Mouse (Mus musculus) testis, postnatal 14 days (tissue): ENCODE data around the gene Bicc1.

ENCODE experiments used
- DNase-seq: peaks from one replicate; pipeline ENCODE4 v3.0.0; 2021; ENCODE audit warnings: low spot score

Gene Bicc1

DNA sequence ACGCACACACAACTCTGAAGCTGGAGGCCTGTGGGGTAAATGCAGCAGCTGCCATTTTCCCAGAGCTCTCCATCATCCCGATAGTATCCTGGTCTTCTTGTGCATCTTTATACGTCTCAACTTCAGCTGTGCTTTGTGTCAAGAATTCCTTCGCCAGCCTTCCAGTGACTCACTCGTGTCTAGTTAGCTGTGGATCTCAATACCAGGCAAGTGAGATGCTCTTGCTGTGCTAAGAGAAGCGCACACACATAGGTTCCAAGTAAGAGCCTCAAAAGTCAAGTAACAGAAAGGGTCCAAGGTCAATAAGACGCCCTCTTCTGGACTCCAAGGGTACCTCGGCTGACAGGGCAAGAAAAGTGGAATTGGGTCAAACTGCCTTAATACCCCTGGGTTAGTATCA is 37.0 kb downstream of the Bicc1 start:
- DNase-seq, result no peak

DNA sequence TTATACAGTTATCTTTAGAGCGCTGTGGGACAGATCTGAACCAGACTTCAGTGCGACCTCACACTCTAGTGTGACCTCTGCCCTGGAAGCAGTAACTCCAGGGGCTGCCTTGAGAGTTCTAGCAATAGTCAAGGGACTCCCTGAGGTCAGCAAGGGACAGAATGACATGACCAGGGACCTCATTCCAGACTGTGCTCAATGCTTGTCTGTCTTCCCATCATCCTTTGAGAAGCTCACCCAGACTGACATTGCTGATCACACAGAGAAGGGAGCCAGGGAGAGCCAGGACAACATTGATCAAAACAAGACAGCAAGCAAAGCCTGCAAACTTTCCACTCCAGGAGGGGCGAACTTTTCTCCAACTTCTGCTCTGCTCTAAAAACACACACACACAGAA is 38.7 kb downstream of the Bicc1 start:
- no peak for DNase-seq

DNA sequence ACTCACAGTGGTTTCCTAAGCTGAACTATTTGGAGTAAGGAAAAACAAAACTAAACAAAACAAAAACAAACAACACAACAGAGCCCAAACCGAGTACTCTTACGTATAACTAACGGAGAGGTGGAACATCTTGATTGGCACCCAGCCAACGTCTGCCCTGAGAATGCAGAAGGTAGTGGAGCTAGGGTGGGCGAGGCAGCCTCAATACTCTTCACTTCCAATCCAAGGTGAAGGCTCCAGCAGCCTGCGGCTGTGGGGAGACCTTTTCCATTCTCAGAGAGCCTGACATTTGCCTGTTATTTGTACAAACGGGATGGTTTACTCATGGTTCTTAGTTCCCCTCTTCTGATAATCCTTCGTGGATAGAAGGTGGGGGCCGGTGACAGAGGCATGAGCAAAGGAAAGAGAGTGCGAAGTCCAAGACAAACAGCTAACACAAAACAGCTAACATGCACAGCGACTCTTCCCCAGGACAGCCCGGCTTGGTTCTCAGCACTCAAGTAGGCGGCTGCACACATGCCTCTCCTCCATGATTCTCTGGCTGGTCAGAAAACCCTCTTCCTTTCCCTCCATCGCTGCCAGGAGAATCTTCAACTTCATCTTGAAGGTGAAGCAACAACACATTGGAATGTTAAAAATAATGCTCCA is 39.3 kb downstream of the Bicc1 start:
- no peak for DNase-seq

DNA sequence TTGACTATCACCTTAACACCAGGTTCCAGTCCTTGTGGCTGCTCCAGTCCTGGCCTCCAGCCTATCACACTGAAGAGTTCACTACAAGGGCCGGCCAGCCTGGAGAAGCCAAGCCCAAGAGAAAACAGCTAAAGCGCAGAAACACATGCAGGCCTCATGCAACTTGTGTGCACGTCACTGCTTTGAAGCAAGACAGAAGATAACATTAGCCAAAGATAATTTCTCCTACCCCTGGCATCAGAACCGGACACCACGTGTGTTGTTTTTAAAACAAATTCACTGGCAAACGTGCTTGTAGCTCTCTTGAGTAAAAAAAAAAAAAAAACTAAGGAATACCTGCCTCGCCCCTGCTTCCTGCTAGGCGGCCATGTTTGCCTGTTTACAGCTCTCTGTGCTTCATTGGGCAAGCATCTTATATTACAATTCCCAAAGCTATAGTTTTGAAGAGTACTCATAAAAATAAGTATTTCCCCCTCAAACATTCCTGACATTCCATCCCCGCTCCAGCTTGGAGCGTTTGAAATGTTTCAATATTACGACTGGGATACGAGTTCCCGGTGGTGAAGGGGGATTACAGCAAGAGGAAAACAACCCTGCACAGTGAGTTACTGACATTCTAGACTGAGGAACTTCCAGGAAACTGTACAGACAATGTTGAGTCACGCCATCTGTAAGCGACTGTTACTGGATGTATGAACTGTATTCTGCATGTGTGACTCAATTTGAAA is 40.2 kb downstream of the Bicc1 start:
- DNase-seq, result no peak

DNA sequence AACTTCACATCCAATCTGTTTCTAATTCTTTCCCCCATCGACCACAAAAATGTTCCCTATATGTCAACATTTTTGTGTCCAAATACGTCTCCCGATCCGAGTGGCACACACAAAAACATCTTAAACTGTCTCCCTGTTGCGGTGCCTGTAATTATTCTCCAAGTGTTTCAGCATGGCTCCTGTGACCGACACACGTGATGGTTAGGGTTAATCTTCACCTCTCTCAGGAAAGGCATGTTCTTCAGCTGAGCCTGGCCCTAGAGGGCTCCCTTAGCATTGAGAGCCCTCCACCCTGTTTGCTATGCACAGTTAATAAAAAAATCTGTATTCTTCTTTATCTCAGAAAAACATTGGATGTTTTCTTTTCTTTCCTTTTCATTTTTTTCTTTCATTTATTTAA is 41.7 kb downstream of the Bicc1 start:
- DNase-seq, result no peak

DNA sequence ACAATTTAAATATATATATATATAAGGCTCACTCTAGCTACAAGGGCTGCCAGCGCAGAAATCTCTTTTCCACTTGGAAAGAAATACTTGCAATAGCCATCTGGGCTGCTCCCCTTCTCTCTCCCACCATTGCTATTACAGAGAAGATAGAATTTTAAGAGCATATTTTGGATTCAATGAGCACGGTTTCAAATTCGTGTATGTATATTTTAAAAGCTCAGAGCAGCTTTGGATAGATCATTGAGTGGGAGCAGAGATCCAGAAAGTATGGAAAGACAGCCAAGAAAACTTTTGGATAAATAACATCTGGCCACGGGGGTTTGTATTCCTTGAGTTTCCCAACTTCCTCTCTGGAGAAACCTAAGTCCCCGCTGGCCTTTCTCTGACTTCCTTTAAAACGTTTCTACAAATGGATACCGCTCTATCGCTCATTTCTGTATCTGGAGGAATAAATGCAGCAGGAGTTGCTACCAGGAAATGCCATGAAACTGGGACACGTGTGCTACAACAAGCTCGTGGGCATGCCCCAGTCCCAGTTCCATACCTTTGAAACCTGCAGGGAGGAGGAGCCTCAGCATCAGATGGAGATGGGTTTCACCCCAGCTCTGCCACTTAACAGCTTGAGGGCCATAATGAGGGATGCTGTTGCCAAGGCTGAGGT is 45.1 kb downstream of the Bicc1 start:
- no peak for DNase-seq

DNA sequence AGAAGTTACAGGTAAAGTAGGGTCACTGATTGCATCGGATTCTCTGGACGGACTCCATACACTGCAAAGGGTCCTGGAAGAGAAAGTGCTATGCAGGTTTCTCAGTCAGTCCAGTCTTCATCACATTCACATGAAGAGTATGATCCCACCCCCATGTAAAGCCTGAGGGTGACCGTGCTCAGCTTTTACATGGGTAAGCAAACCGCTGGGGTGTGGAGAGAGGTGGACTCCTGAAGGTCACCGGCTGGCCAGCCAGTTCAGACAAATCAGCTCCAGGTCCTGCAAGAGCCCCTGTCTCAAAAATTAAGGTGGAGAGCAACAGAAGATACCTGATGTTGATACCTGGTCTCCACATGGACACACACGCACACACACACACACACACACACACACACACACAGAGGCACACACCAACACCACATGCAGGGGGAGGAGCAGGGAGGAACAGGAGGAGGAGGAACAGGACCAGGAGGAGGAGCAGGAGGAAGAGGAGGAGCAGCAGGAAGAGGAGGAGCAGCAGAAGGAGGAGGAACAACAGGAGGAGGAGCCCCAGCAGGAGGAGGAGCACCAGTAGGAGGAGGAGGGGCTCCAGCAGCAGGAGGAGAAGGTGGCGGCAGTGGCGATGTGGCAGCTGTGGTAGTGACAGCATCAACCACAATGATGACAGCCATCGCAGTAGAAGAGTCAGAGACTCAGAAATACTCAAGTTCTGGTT is 52.9 kb downstream of the Bicc1 start:
- DNase-seq, result no peak

DNA sequence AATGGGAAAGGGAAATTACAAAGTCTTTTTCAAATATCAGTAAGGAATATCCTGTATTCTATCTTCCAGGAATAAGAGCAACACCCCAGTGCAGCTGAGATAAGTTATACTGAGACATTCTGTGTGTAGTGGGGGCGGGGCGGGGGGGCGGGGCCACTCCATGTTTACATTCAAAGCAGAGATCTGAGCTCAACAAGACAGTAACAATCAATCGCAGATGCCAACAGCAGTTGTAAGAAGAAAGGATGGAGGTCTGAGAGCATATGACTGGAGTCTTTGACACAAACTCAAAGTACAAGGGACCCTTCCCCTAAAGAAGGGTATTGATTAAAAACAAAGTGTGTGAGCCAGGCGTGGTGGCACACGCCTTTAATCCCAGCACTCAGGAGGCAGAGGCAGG is 54.7 kb downstream of the Bicc1 start:
- no peak for DNase-seq

DNA sequence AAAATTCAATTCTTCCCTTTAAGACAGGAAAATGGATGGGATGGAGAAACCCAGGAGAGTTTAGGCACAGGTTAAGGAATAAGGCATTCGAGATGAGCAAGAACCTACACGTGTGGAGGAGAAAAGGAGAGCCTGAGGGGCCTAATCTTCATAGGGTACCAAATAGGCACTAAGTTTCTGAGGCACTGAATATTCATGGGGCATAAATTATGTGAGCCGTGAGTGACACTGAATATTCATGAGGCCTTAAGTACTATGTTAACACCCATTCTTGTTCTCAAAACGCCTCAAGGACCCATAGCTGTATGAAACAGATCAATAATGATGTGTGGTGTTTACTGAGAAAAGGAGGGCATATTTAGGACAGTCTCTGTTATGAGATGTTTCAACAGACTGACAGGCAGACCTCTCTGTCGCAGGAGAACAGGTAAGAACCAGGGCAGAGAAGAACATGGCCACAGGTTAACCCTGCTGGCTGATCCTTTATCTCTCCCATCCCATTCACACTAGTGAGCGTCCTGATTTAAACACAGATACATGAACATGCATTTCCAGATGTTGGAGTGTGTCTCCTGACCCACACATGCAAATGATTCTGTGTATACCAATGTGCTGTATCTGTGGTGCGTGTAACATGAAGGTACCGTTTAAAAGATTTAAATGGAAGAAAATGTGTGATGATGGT is 58.5 kb downstream of the Bicc1 start:
- no peak for DNase-seq

DNA sequence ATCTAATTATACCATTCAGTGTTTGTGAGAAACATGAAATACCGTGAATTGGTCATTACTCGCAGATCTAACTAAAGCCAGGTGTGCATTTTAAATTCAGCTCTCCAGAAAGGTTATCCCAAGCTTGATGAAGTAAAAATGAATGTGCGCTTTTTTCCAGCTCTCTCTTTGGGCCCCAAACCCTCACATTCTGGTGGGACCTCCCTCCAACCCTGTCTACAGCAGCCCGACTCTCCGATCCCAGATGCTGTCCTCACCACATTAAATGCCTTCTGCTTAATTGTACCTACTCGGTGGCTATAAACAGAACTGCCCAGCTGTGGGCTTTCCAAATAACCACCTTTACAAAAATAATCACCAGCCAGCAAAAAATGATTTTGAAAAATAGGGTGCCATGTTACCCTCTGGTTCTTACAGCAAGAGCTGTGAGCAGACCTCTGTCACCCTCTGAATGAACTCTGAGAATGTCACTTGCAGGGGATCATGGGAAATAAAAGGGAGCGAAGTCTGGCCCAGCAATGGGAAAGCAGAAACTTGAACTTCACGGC is 64.7 kb downstream of the Bicc1 start:
- DNase-seq, result no peak

DNA sequence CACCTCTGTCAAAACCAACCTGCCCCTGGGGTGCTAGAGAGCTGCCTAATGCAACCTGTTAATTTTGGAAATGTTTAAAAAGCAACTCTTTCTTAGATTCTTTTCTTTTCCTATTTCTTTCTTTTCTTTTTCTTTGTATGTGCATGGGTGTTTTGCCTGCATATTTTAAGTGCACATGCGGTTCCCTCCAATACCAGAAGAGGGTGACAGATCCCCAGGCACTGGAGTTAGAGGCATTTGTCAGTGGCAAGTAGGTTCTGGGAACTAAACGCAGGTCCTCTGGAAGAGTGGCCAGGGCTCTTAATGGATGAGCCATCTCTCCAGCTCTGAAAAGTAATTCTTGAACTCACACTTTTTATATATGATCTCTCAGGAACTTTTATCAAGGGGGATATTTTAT is 66.2 kb downstream of the Bicc1 start:
- no peak for DNase-seq

DNA sequence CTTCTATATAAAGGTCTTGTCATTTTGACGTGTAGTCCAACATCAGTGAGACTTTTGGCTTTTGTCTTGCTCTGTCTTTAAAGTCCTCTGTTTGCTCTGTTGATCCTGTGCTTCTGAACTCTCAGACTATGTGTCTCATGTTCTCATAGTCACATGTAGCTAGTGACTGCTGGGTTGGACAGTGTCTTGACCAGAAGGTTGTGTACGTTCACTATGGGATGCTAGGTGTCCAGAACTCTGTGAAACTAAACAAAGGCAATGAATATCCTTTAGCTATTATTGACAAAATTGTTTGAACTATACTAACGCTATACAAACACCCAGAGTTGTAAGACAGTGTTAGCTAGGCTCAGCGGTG is 72.2 kb downstream of the Bicc1 start:
- no peak for DNase-seq

DNA sequence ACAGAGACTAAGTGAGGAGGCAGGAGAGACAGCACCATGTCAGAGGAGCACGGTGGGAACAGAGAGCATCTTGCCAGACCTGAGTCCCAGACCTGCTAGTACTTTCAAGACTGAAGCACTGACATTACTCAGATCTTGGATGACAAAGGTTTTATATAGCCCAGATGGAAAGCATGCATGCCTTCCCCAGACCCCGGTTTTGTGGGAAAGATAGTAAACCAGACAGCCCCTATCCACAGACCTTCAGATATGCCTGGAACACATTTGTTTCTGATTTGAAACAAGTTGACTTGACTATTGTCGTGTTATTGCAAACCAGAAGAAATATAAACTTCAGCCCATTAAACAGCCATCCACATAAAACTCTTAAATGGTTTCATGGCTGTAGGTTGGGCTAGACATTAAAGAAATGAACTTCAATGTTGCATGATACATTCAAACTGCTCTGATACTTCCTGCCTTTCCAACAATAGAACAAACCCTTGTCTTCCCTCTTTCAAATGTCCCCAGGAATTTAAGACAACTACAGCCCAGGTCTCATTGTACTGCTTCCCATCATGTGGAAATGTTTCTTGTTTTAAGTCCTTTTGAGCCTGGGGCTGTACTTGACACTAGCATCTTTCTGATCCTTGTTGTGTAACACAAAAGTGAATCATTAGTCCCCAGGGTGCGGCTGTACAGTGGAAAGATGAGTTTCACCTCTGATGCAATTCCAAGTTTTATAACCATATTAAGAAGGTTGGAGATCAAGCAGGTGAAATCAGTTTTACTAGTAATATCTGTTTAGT is 72.7 kb downstream of the Bicc1 start:
- no peak for DNase-seq

DNA sequence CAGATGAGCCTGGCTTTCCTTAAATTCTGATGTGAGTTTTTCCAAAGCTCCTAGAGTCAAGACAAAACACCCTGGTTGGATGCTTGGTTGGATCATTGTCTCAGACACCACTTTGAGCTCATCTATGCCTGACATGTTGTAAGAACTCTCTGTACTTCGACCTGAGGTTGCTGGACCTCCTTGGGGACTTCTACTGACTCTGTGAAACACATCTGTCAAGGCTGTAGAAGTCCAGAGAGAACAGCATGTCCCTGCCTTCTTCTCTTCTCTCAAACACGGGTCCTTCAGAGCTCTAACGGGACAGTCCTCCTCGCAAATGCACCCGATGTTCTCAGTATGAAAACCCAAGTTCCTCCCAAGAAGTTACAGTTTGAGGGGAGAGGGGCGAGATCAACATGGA is 76.5 kb downstream of the Bicc1 start:
- DNase-seq, result peak; percentile 27

DNA sequence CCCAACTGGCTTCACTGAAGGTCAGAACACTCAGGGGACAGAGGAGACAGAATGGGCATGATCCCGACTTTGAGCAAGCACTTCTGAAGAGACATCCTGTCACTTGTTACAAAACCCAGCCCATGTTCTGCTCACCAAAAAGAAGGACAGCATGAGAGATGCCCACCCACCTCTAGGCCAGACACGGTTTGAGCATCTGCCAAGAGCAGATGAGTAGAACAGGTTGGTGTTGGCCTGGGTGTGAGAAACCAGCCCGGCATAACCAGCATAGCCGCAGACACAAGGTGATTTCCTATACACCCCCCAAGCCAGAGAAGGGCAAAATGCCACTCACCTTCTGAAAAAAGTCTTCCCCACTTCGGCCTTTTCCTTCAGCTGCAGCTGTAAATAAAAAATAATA is 80.6 kb downstream of the Bicc1 start:
- no peak for DNase-seq

DNA sequence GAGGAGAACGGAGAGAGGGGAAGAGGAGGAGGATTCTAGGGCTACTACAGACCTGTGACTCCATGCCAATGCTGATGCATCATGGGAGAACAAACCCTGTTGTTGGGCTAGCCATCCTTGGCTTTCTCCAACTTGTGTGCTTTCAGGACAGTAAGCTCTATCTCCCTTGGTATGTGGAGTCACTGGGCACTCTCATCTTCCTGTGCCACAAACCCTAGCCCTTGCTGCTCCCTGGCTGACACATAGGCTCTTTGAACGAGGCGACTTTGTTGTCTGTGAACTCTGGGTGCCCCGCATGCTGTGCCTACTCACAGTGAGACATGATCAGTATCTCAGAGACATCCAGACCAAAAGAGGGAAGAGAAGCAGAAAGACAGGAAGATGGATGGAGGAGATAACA is 94.5 kb downstream of the Bicc1 start:
- DNase-seq, result no peak

DNA sequence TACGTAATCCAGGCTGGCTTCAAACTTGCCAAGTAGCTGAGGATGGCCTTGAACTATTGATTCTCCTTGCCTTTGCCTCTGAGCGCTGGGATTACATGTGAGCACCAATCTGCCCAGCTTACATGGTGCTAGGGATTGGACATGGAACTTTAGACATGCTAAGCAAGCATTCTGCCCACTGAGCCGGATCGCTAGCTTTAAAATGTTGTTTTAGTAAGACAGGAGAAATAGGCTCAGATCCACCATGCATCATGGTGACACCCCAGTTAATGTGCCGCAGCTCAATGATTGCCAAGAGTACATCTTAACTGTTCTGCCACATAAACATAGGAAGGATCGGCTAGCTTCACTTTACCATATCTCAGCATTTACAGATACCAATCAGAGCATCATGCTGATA is 94.9 kb downstream of the Bicc1 start:
- DNase-seq, result no peak

DNA sequence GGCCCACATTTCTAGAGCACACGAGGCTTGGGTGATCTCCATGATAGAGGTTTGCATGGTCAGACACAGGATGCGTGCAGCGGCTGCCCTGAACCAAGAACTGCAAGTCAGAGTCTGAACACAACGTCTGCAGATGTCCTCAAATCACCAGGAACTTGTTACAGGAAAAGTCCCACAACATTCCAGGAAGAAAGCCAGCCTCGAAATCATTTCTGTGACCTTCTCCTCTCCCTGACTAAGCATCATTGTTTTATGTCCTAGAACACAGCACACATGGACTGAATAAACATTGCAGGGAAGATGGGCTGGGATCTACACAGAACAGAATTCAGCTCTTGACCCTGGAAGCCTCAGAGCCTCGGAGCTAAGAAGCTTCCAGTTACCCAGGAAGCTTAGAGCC is 97.3 kb downstream of the Bicc1 start:
- peak; percentile 39 for DNase-seq

DNA sequence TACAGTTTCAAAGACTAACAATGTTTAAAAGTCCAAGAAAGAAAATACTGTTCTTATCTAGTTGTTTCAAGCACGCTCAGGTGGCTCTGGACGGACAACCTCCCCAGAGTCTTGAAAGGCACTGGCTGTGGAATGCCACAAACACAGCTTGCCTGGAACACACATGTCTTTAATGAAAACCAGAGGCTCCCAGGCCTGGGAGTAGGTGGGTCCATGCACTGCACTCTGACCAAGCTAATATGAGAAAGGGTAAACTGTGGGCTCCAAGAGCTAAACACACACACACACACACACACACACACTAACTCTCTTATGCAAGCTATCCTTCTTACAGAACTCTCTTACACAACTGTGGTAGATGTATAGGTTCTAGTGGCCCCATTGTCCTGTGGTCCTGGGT is 99.2 kb downstream of the Bicc1 start:
- DNase-seq, result no peak

DNA sequence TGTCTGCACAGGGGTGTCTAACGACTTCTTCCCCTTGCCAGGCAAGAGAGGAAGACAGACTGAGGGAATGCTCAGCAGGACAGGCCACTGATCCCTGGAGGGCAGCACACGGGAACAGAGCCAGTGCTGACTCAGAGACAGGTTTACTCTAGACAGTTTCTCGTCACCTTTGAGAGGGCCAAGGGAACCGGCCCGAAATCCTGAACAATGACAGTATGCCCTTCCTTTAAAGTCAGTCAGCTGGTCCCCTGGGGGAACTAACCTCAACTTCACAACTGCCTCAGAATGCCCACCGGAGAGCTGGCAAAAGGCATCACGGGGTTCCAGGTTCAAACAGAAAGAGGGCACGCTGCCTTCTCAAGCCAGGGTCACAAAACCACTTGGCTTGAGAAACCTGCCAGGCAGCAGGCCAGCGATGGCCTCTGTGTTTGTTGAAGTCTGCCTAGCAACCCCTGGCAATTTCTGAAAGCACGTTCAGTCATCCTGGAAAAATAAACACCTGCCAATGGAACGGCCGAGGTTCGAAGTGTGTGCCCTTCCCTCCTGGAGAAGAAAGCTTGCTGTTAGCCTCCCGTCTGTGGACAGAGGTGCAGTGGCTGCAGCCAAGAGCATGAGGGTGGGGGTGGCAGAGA is 100.8 kb downstream of the Bicc1 start:
- no peak for DNase-seq

DNA sequence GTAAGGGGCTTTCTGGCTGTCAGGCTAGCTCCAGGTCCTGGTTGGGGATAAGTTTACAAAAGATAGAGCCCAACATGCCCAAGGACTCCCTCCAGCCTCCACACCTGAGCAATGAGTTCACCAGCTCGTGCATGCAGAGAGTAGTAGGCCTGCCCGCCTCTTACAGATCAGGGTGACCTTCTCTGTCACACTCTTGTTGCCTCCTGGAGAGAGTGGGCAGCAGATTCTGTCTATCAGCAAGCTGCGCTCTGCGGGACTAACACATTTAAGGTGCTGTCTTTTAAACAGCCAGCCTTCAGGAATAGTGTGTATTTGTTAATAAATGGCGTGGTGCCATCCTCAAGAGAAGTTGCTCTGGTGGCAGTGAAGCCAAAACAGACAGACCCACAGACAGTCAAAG is 101.4 kb downstream of the Bicc1 start:
- no peak for DNase-seq
